Comparison of ENCODE assay signal across 9 mouse cellular contexts in genomic region chr7:35636229-35636628, GRCm38 (mm10). TPM values are rescaled to one million over a fixed set of nuclear protein-coding genes. Genes with fewer than 3 reads are reported as not detected.
DNase-seq lines count a peak whose midpoint lies in the region; ATAC-seq and TF ChIP-seq lines count a peak whose summit lies in the region.
"Had no signal": no experiment of that assay in that cellular context is flagged by ENCODE, and none has a peak within 500 bp of the region (broad histone marks: within the 10 kb centered on the region; RNA-seq: fewer than 3 reads in every experiment).

No protein-coding gene starts in this region.

- DNase-seq in forebrain, embryonic 11.5 days (ENCODE audit: low spot score) = peak; percentile 63
- DNase-seq in left cerebral cortex, postnatal 14 days (ENCODE audit: low spot score in 2 of 2) = peak; percentile 44 to 53
- DNase-seq in left cerebral cortex, adult 11 months (ENCODE audit: low spot score) = no peak
- peak; percentile 28 for DNase-seq in forelimb bud, embryonic 11.5 days (ENCODE audit: low read depth, low spot score)
- DNase-seq in layer of hippocampus, postnatal 36 days = no peak

- TF ChIP-seq POLR2A in ES-Bruce4 (IDR thresholded peaks at IDR 0.05; ENCODE audit: insufficient read depth, low read length) = no peak
- no peak for TF ChIP-seq POLR2A in small intestine, adult 2 months (IDR thresholded peaks at IDR 0.05; ENCODE audit: low read depth, low read length)

- intact Hi-C loops in left cerebral cortex, postnatal 14 days (cut with DNase I) = loop anchor here (5.0 to 10.0 kb wide), 2 partner anchors 84 to 231 kb away; no protein-coding TSS in a partner anchor

- H3K4me3 ChIP-seq in forebrain, embryonic 11.5 days (ENCODE audit: low read depth, low read length) = no peak overlapping the region
- no peak overlapping the region for H3K4me3 ChIP-seq in forebrain, embryonic 15.5 days
- no peak overlapping the region for H3K4me3 ChIP-seq in ES-Bruce4 (ENCODE audit: low read depth, low read length)
- no peak overlapping the region for H3K4me3 ChIP-seq in small intestine, adult 2 months (ENCODE audit: low read depth, low read length)
- H3K4me3 ChIP-seq: hindbrain, embryonic 15.5 days had no signal

- TF ChIP-seq CTCF in ES-Bruce4 (IDR thresholded peaks at IDR 0.05; ENCODE audit: low read depth, low read length) = peak; percentile 37
- peak; percentile 63; the same call in 1 of the 2 replicates for TF ChIP-seq CTCF in small intestine, adult 2 months (IDR thresholded peaks at IDR 0.05; ENCODE audit: extremely low read depth, insufficient read length, insufficient replicate concordance, low read depth, low read length)

- no peaks in the 10 kb centered on the region for H3K4me1 ChIP-seq in forebrain, embryonic 11.5 days (replicated peaks; ENCODE audit: control insufficient read depth, insufficient read depth, low read length)
- no peaks in the 10 kb centered on the region for H3K4me1 ChIP-seq in forebrain, embryonic 15.5 days
- H3K4me1 ChIP-seq in ES-Bruce4 (ENCODE audit: control insufficient read depth, insufficient read depth, low read length) = no peaks in the 10 kb centered on the region
- H3K4me1 ChIP-seq in small intestine, adult 2 months (ENCODE audit: control insufficient read depth, insufficient read depth, insufficient read length, low read length) = no peaks in the 10 kb centered on the region
- H3K4me1 ChIP-seq: hindbrain, embryonic 15.5 days had no signal

- TF ChIP-seq EP300 in ES-Bruce4 (IDR thresholded peaks at IDR 0.05; ENCODE audit: insufficient read depth, low read depth, low read length) = no peak

- H3K36me3 ChIP-seq in forebrain, embryonic 11.5 days (ENCODE audit: control insufficient read depth, insufficient read depth, low read length) = peaks cover 7% of the 10 kb centered on the region
- H3K36me3 ChIP-seq in forebrain, embryonic 15.5 days = peaks cover 66% of the 10 kb centered on the region
- peaks cover 28% of the 10 kb centered on the region for H3K36me3 ChIP-seq in ES-Bruce4 (ENCODE audit: control insufficient read depth, insufficient read depth, low read length, poor library complexity, severe bottlenecking)
- peaks cover 35% of the 10 kb centered on the region for H3K36me3 ChIP-seq in small intestine, adult 2 months (ENCODE audit: control insufficient read depth, insufficient read depth, low read length)

- H3K27me3 ChIP-seq in forebrain, embryonic 11.5 days (ENCODE audit: control insufficient read depth, insufficient read depth, low read length) = no peaks in the 10 kb centered on the region
- no peaks in the 10 kb centered on the region for H3K27me3 ChIP-seq in forebrain, embryonic 15.5 days
- no peaks in the 10 kb centered on the region for H3K27me3 ChIP-seq in ES-Bruce4 (ENCODE audit: control insufficient read depth, insufficient read depth, low read length, poor library complexity, severe bottlenecking)
- no peaks in the 10 kb centered on the region for H3K27me3 ChIP-seq in small intestine, adult 2 months (ENCODE audit: control insufficient read depth, insufficient read depth, low read length)
- H3K27me3 ChIP-seq: hindbrain, embryonic 15.5 days had no signal

- H3K9ac ChIP-seq in forebrain, embryonic 11.5 days (ENCODE audit: low read length) = no peak overlapping the region
- H3K9ac ChIP-seq in forebrain, embryonic 15.5 days (replicated peaks) = no peak overlapping the region
- H3K9ac ChIP-seq in ES-Bruce4 (ENCODE audit: low read depth, poor library complexity, severe bottlenecking) = no peak overlapping the region
- H3K9ac ChIP-seq: hindbrain, embryonic 15.5 days had no signal

- H3K4me2 ChIP-seq in forebrain, embryonic 11.5 days (ENCODE audit: low read depth, low read length, severe bottlenecking) = no peak overlapping the region
- no peak overlapping the region for H3K4me2 ChIP-seq in forebrain, embryonic 15.5 days (replicated peaks)
- H3K4me2 ChIP-seq: hindbrain, embryonic 15.5 days had no signal

- ATAC-seq in forebrain, embryonic 11.5 days (replicated peaks; ENCODE audit: low FRiP score) = no peak
- ATAC-seq in forebrain, embryonic 15.5 days (replicated peaks) = no peak

- WGBS in forebrain, embryonic 11.5 days = 75% methylated on average over 6 of the region's 6 CpGs
- WGBS in forebrain, embryonic 15.5 days = 73% methylated on average over 6 of the region's 6 CpGs
- WGBS in small intestine, adult 2 months = 69% methylated on average over 6 of the region's 6 CpGs

- H3K9me3 ChIP-seq in forebrain, embryonic 11.5 days (ENCODE audit: control insufficient read depth, low read length) = no peaks in the 10 kb centered on the region
- no peaks in the 10 kb centered on the region for H3K9me3 ChIP-seq in forebrain, embryonic 15.5 days
- H3K9me3 ChIP-seq in ES-Bruce4 (replicated peaks; ENCODE audit: control insufficient read depth, insufficient read depth, low read length, poor library complexity, severe bottlenecking) = no peaks in the 10 kb centered on the region
- H3K9me3 ChIP-seq: hindbrain, embryonic 15.5 days had no signal

- H3K27ac ChIP-seq in forebrain, embryonic 11.5 days (ENCODE audit: low read depth, low read length) = no peak overlapping the region
- no peak overlapping the region for H3K27ac ChIP-seq in forebrain, embryonic 15.5 days (replicated peaks)
- no peak overlapping the region for H3K27ac ChIP-seq in ES-Bruce4 (ENCODE audit: insufficient read depth, low read length)
- no peak overlapping the region for H3K27ac ChIP-seq in small intestine, adult 2 months (ENCODE audit: insufficient read depth, low read depth, low read length)
- H3K27ac ChIP-seq: hindbrain, embryonic 15.5 days had no signal

RNA-seq across cellular contexts. Expression of gene Pdcd5, which starts 11.1 kb away (rescaled TPM):
- 305 TPM in 2 replicates for polyA plus RNA-seq in forebrain, embryonic 11.5 days (2014; fragmentation: Nextera tagmentation; extraction: Ambion mirVana)
- 219 and 234 TPM in 2 replicates for polyA plus RNA-seq in forebrain, embryonic 15.5 days (2015; fragmentation: Nextera tagmentation; extraction: Ambion mirVana)
- total RNA-seq in left cerebral cortex, postnatal 14 days (2021) = 10 to 100 TPM; 88.7 to 89.2 TPM
- polyA plus RNA-seq in ES-Bruce4 (2011; ENCODE audit: insufficient read depth, insufficient read length, low read depth, missing spikeins) = 88.7 and 95.7 TPM in 2 replicates
- 23.4 and 60.3 TPM in 2 replicates for polyA plus RNA-seq in small intestine, adult 2 months (2012; rRNA removed)
- total RNA-seq in layer of hippocampus, postnatal 36 days (2021) = 10 to 100 TPM; 73.9 to 84.1 TPM

RNA-seq across cellular contexts. Expression of gene Ankrd27, which starts 50.2 kb away (rescaled TPM):
- polyA plus RNA-seq in forebrain, embryonic 11.5 days (2014; fragmentation: Nextera tagmentation; extraction: Ambion mirVana) = 30.5 and 35.9 TPM in 2 replicates
- polyA plus RNA-seq in forebrain, embryonic 15.5 days (2015; fragmentation: Nextera tagmentation; extraction: Ambion mirVana) = 30.1 and 32.0 TPM in 2 replicates
- total RNA-seq in left cerebral cortex, postnatal 14 days (2021) = 10 to 100 TPM; 46.0 to 48.1 TPM
- 64.1 and 74.9 TPM in 2 replicates for polyA plus RNA-seq in ES-Bruce4 (2011; ENCODE audit: insufficient read depth, insufficient read length, low read depth, missing spikeins)
- polyA plus RNA-seq in small intestine, adult 2 months (2012; rRNA removed) = 8.5 and 13.5 TPM in 2 replicates
- 10 to 100 TPM; 42.0 to 44.1 TPM for total RNA-seq in layer of hippocampus, postnatal 36 days (2021)

RNA-seq across cellular contexts. Expression of gene Rgs9bp, which starts 50.8 kb away (rescaled TPM):
- 0.21 and 0.32 TPM in 2 replicates for polyA plus RNA-seq in forebrain, embryonic 11.5 days (2014; fragmentation: Nextera tagmentation; extraction: Ambion mirVana)
- polyA plus RNA-seq in forebrain, embryonic 15.5 days (2015; fragmentation: Nextera tagmentation; extraction: Ambion mirVana) = 0.08 and 0.10 TPM in 2 replicates
- total RNA-seq in left cerebral cortex, postnatal 14 days (2021) = 1 to 10 TPM; 1.2 to 1.5 TPM
- 4.6 and 4.8 TPM in 2 replicates for polyA plus RNA-seq in ES-Bruce4 (2011; ENCODE audit: insufficient read depth, insufficient read length, low read depth, missing spikeins)
- polyA plus RNA-seq in small intestine, adult 2 months (2012; rRNA removed) = 0.03 TPM in 2 replicates
- total RNA-seq in layer of hippocampus, postnatal 36 days (2021) = under 1 TPM; 0.23 to 0.37 TPM

Comparison
In these comparisons a context has a peak if more than half of its experiments do, and no peak if none do; other contexts are left out.
1. DNase-seq: peak in forebrain, embryonic 11.5 days (single experiment), left cerebral cortex, postnatal 14 days (2 of 2) and forelimb bud, embryonic 11.5 days (single experiment); none in left cerebral cortex, adult 11 months (single experiment) and layer of hippocampus, postnatal 36 days (0 of 2).